Mouse (Mus musculus) neutrophil, adult 83 days (primary cell): ENCODE measurements around the gene Pinlyp. TPM values are rescaled to one million over a fixed set of nuclear protein-coding genes. Genes with fewer than 3 reads are reported as not detected.

Experiments
- total RNA-seq, 2 experiments: library from RNA; stranded (reverse); gene quantifications; one replicate each; pipeline ENCODE4 v1.2.4; 2023

Pinlyp gene
- not detected for total RNA-seq

GRCm38 (mm10) chr7:24546068-24546614 lies at the start of gene Pinlyp, which contains the start of gene Xrcc1:
Gene Pinlyp, minus strand, starts transcription at chr7:24546118.
Gene Xrcc1, plus strand, starts transcription at chr7:24546289.

GRCm38 (mm10) chr7:24587330-24588105 lies 41.6 kb upstream of the Pinlyp start, which contains the start of the genes Ethe1 and Zfp575:
Gene Ethe1, plus strand, starts transcription at chr7:24587543.
Gene Zfp575, minus strand, starts transcription at chr7:24587641.

GRCm38 (mm10) chr7:24530062-24530931 lies 15.6 kb downstream of the Pinlyp start, which contains the start of gene Irgq:
Gene Irgq, plus strand, starts transcription at chr7:24530689.

GRCm38 (mm10) chr7:24512355-24512754 lies 33.6 kb downstream of the Pinlyp start, which contains the start of gene AC161166.1:
Gene AC161166.1, minus strand, starts transcription at chr7:24512455.

GRCm38 (mm10) chr7:24506838-24507725 lies 38.8 kb downstream of the Pinlyp start, which contains the start of gene Zfp428:
Gene Zfp428, plus strand, starts transcription at chr7:24507006.

Other genes with a start within 250 kb of the Pinlyp start
- gene Zfp61, start 244.9 kb downstream of the Pinlyp start, total RNA-seq = 1 to 10 TPM; 4.1 to 4.4 TPM
- gene Zfp94, start 229.5 kb downstream of the Pinlyp start, total RNA-seq = 1 to 10 TPM in 1 of 2 experiments, under 1 TPM in 1; 0.50 to 1.2 TPM
- not detected for gene Tescl, start 212.2 kb downstream of the Pinlyp start, total RNA-seq
- not detected for gene Lypd5, start 196.9 kb downstream of the Pinlyp start, total RNA-seq
- 10 to 100 TPM; 18.0 to 23.3 TPM for gene Kcnn4, start 175.9 kb downstream of the Pinlyp start, total RNA-seq
- gene Smg9, start 146.5 kb downstream of the Pinlyp start, total RNA-seq = 10 to 100 TPM; 47.5 to 50.1 TPM
- gene Irgc1, start 93.8 kb downstream of the Pinlyp start, total RNA-seq = 1 to 10 TPM; 1.2 to 1.6 TPM
- gene Plaur, start 83.6 kb downstream of the Pinlyp start, total RNA-seq = 100 to 1,000 TPM; 869 to 905 TPM
- gene Cadm4, start 64.1 kb downstream of the Pinlyp start, total RNA-seq = under 1 TPM in 1 of 2 experiments, not detected in 1; 0.20 TPM
- gene Zfp428, start 39.1 kb downstream of the Pinlyp start, total RNA-seq = under 1 TPM; 0.53 to 0.96 TPM
- not detected for gene AC161166.1, start 33.7 kb downstream of the Pinlyp start, total RNA-seq
- gene Irgq, start 15.4 kb downstream of the Pinlyp start, total RNA-seq = 1 to 10 TPM; 5.8 to 6.4 TPM
- 10 to 100 TPM; 33.5 to 34.6 TPM for gene Xrcc1, start 171 bp upstream of the Pinlyp start, total RNA-seq
- gene Ethe1, start 41.4 kb upstream of the Pinlyp start, total RNA-seq = 10 to 100 TPM; 64.1 to 70.6 TPM
- under 1 TPM in 1 of 2 experiments, not detected in 1; 0.15 TPM for gene Zfp575, start 41.5 kb upstream of the Pinlyp start, total RNA-seq
- gene Phldb3, start 64.6 kb upstream of the Pinlyp start, total RNA-seq = 1 to 10 TPM; 6.0 to 6.7 TPM
- not detected for gene Lypd3, start 90.4 kb upstream of the Pinlyp start, total RNA-seq
- gene Tex101, start 130.6 kb upstream of the Pinlyp start, total RNA-seq = not detected
- gene BC049730, start 163.1 kb upstream of the Pinlyp start, total RNA-seq = 1 to 10 TPM in 1 of 2 experiments, not detected in 1; 1.4 TPM
- 1 to 10 TPM; 7.2 to 7.3 TPM for gene Gm4763, start 180.8 kb upstream of the Pinlyp start, total RNA-seq
- 1,000 to 10,000 TPM; 1,228 to 1,288 TPM for gene Cd177, start 214.2 kb upstream of the Pinlyp start, total RNA-seq
- 10 to 100 TPM; 68.3 to 68.8 TPM for gene Ceacam10, start 231.1 kb upstream of the Pinlyp start, total RNA-seq